Mouse (Mus musculus) ES-Bruce4 (cell line): ENCODE data around the gene Rhbdd1.

ENCODE experiments used
- CTCF ChIP-seq: IDR thresholded peaks from one replicate; pipeline ENCODE4 v1.8.1; 2011; ENCODE audit warnings: low read depth, low read length
- EP300 ChIP-seq: IDR thresholded peaks from 2 replicates; pipeline ENCODE4 v1.6.1; 2011; ENCODE audit warnings: low read depth, low read length; ENCODE audit not compliant: insufficient read depth
- POLR2A ChIP-seq: IDR thresholded peaks from one replicate; pipeline ENCODE4 v1.8.1; 2011; ENCODE audit warnings: low read length; ENCODE audit not compliant: insufficient read depth

GRCm38 (mm10) chr1:82386814-82387771, 70.8 kb downstream of the Rhbdd1 start:
- TF ChIP-seq CTCF (no peak), EP300 (no peak), POLR2A (no peak)
